Mouse (Mus musculus): ENCODE results near the gene Gimap1. TPM values are rescaled to one million over a fixed set of nuclear protein-coding genes. Genes with fewer than 3 reads are reported as not detected.

Gimap1 gene
- total RNA-seq, 2 experiments from 2014 or later: 2.1 to 2.6 TPM

Other genes starting within 250 kb of the Gimap1 start
- gene Atp6v0e2, start 201.4 kb upstream of the Gimap1 start, total RNA-seq (2021): 100 to 1,000 TPM; 522 to 523 TPM
- gene Lrrc61, start 184.3 kb upstream of the Gimap1 start, total RNA-seq (2021): 10 to 100 TPM; 29.2 to 30.2 TPM
- gene Rarres2, start 166.3 kb upstream of the Gimap1 start, total RNA-seq (2021): 10 to 100 TPM; 14.9 to 23.3 TPM
- gene Gm45021, start 149.4 kb upstream of the Gimap1 start, total RNA-seq (2021): not detected
- 10 to 100 TPM; 29.3 to 38.4 TPM for gene Repin1, start 145.2 kb upstream of the Gimap1 start, total RNA-seq (2021)
- not detected for gene Gm44965, start 145.1 kb upstream of the Gimap1 start, total RNA-seq (2021)
- 1 to 10 TPM; 6.4 to 6.5 TPM for gene Zfp775, start 137.0 kb upstream of the Gimap1 start, total RNA-seq (2021)
- 10 to 100 TPM; 12.5 to 13.7 TPM for gene AI854703, start 112.3 kb upstream of the Gimap1 start, total RNA-seq (2021)
- gene Gimap8, start 91.8 kb upstream of the Gimap1 start, total RNA-seq (2021): 1 to 10 TPM; 1.0 to 1.4 TPM
- under 1 TPM; 0.55 to 0.62 TPM for gene Gimap9, start 62.9 kb upstream of the Gimap1 start, total RNA-seq (2021)
- under 1 TPM; 0.21 to 0.30 TPM for gene Gimap4, start 54.5 kb upstream of the Gimap1 start, total RNA-seq (2021)
- 1 to 10 TPM; 6.5 to 7.3 TPM for gene Gimap6, start 30.8 kb upstream of the Gimap1 start, total RNA-seq (2021)
- 1 to 10 TPM; 1.5 to 2.4 TPM for gene Gm28053, start 20.4 kb upstream of the Gimap1 start, total RNA-seq (2021)
- not detected for gene Gimap7, start 20.4 kb upstream of the Gimap1 start, total RNA-seq (2021)
- gene Gimap5, start 7.1 kb downstream of the Gimap1 start, total RNA-seq (2021): 1 to 10 TPM; 1.3 to 1.7 TPM
- gene Gimap3, start 31.8 kb downstream of the Gimap1 start, total RNA-seq (2021): not detected
- 10 to 100 TPM; 18.3 to 19.8 TPM for gene Tmem176a, start 101.9 kb downstream of the Gimap1 start, total RNA-seq (2021)
- 10 to 100 TPM; 47.2 to 52.1 TPM for gene Tmem176b, start 102.4 kb downstream of the Gimap1 start, total RNA-seq (2021)
- gene Aoc1, start 133.8 kb downstream of the Gimap1 start, total RNA-seq (2021): not detected
- gene 1600015I10Rik, start 190.8 kb downstream of the Gimap1 start, total RNA-seq (2021): not detected
- gene Doxl2, start 235.9 kb downstream of the Gimap1 start, total RNA-seq (2021): not detected
- not detected for gene Svs1, start 247.8 kb downstream of the Gimap1 start, total RNA-seq (2021)